Mouse (Mus musculus) heart, adult 2 months (tissue): Measurements from ENCODE around the gene Nmu.

Experiments
- CTCF ChIP-seq: fragments of 200-600 bp; IDR thresholded peaks from 2 replicates; pipeline ENCODE4 v1.8.1; 2022; ENCODE audit warnings: antibody characterized with exemption, mild to moderate bottlenecking, moderate library complexity
- EP300 ChIP-seq: fragments of 200-500 bp; IDR thresholded peaks from 2 replicates; pipeline ENCODE4 v1.6.1; 2011; ENCODE audit warnings: low read depth, low read length, control low read depth; ENCODE audit not compliant: insufficient read depth
- POLR2A ChIP-seq: fragments of 200-500 bp; IDR thresholded peaks from 2 replicates; pipeline ENCODE4 v1.6.1; 2011; ENCODE audit warnings: mild to moderate bottlenecking, low read depth, low read length, control low read depth; ENCODE audit not compliant: insufficient read depth

DNA sequence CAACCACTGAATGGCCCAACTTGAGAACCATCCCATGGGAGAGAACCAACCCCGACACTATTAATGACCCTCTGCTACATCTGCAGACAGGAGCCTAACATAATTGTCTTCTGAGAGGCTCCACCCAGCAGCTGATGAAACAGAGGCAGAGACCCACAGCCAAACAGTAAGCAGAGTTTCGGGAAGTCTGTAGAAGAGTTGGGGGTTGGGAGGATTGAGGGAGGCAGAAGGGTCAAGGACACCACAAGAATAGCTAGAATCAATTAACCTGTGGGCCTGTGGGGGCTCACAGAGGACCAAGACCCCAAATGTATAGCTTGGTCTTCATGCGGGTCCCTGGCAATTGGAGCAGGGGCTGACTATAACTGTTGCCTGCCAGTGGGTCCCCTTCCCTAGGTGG, 75.3 kb downstream of the Nmu start:
- no peak for TF ChIP-seq CTCF
- TF ChIP-seq POLR2A: no peak
- TF ChIP-seq EP300: no peak
